Mouse (Mus musculus): Measurements from ENCODE around the gene Knop1.

Knop1 gene

GRCm38 (mm10) chr7:118846329-118846728 lies 9.7 kb downstream of the Knop1 start:
- DNase-seq (ENCODE audit: low spot score), result no peak

- no peak for DNase-seq (ENCODE audit: low spot score)
Measured at GRCm38 (mm10) chr7:118845141-118845540, 10.9 kb downstream of the Knop1 start.

- DNase-seq (ENCODE audit: low spot score), result no peak
Measured at GRCm38 (mm10) chr7:118842938-118843337, 13.1 kb downstream of the Knop1 start.

- DNase-seq (ENCODE audit: low spot score), result no peak
Measured at GRCm38 (mm10) chr7:118841796-118842195, 14.3 kb downstream of the Knop1 start.

GRCm38 (mm10) chr7:118841030-118841745 lies 14.9 kb downstream of the Knop1 start:
- DNase-seq (ENCODE audit: low spot score), result no peak

- DNase-seq (ENCODE audit: low spot score), result no peak
Measured at GRCm38 (mm10) chr7:118837901-118838300, 18.2 kb downstream of the Knop1 start.

GRCm38 (mm10) chr7:118827975-118828416 lies 28.1 kb downstream of the Knop1 start:
- peak; percentile 14 for DNase-seq (ENCODE audit: low spot score)

- DNase-seq (ENCODE audit: low spot score), result no peak
Measured at GRCm38 (mm10) chr7:118824451-118824850, 31.6 kb downstream of the Knop1 start.

GRCm38 (mm10) chr7:118821887-118822556 lies 34.0 kb downstream of the Knop1 start:
- DNase-seq (ENCODE audit: low spot score), result no peak

GRCm38 (mm10) chr7:118821356-118821755 lies 34.7 kb downstream of the Knop1 start:
- DNase-seq (ENCODE audit: low spot score), result no peak

- DNase-seq (ENCODE audit: low spot score), result no peak
Measured at GRCm38 (mm10) chr7:118819666-118820065, 36.4 kb downstream of the Knop1 start.

GRCm38 (mm10) chr7:118817741-118818140 lies 38.3 kb downstream of the Knop1 start:
- no peak for DNase-seq (ENCODE audit: low spot score)

- no peak for DNase-seq (ENCODE audit: low spot score)
Measured at GRCm38 (mm10) chr7:118816275-118816674, 39.8 kb downstream of the Knop1 start.

GRCm38 (mm10) chr7:118813592-118813991 lies 42.5 kb downstream of the Knop1 start:
- no peak for DNase-seq (ENCODE audit: low spot score)

- no peak for DNase-seq (ENCODE audit: low spot score)
Measured at GRCm38 (mm10) chr7:118811407-118812106, 44.5 kb downstream of the Knop1 start.

- DNase-seq (ENCODE audit: low spot score), result no peak
Measured at GRCm38 (mm10) chr7:118807899-118808298, 48.2 kb downstream of the Knop1 start.

- DNase-seq (ENCODE audit: low spot score), result no peak
Measured at GRCm38 (mm10) chr7:118806631-118807411, 49.2 kb downstream of the Knop1 start.

GRCm38 (mm10) chr7:118803425-118803824 lies 52.6 kb downstream of the Knop1 start:
- no peak for DNase-seq (ENCODE audit: low spot score)

- no peak for DNase-seq (ENCODE audit: low spot score)
Measured at GRCm38 (mm10) chr7:118801791-118802190, 54.3 kb downstream of the Knop1 start.

GRCm38 (mm10) chr7:118800112-118800734 lies 55.8 kb downstream of the Knop1 start:
- no peak for DNase-seq (ENCODE audit: low spot score)

GRCm38 (mm10) chr7:118798105-118798570 lies 57.9 kb downstream of the Knop1 start:
- no peak for DNase-seq (ENCODE audit: low spot score)

Data from c-Kit-positive CD71-positive TER-119-positive erythroid progenitor cells, embryonic 14.5 days (primary cell).